Mouse (Mus musculus) spleen, embryonic (tissue): ENCODE results near the gene Zfp365.

Experiments
- CTCF ChIA-PET: fragments of 350-600 bp; sonication (Branson Sonifier 250); formaldehyde crosslinking; loops from one replicate; lab custom pipeline; 2022; lab: Charles Lee

Zfp365 gene

DNA sequence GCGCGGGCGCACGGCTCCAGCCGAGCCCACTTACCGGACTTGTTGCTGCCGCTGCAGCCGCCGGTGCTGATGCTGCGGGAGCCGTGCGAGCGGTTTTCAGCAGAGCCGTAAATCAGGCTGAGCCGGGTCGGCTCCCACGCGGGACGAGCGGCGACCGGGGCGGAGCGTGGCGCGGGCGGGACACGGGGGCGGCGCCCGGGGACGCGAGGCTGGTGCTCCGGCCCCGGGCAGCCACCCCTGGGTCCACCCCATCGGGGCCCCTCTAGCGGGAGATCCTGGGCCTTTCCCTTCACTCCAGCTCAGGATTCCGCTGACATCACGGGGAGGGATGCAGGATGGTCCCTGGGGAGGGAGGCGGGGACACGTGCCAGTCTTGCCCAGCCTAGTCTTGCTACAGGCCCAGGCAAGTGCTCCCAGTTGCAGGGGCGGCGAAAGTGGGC lies at the start of gene Zfp365:
Gene Zfp365, minus strand, starts transcription at position 326 of the 440 bp plus-strand sequence.
- CTCF ChIA-PET = interaction anchor here (0.5 kb wide), 1 partner anchor 73 kb away, joined by 4 read pairs; no protein-coding TSS in a partner anchor

DNA sequence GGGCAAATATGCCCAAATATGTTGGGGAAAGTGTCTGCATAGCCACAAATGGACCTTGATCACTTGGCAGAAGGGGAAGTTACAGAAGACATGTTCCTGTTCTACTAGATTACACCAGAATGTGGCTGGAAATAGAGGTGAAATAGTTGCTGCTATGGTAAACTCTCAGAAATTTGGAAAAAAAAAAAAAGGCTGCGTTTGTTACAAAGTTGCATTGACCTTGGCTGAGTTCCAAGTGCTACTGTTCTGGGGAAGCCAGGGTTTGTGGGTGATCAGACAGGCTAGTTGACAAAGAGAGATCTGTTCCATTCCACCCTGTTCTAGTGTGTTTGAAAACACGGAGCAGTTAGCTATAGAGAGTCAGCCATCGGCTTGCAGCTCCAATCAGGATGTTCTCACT lies 47.5 kb upstream of the Zfp365 start:
- CTCF ChIA-PET = no interaction called here

DNA sequence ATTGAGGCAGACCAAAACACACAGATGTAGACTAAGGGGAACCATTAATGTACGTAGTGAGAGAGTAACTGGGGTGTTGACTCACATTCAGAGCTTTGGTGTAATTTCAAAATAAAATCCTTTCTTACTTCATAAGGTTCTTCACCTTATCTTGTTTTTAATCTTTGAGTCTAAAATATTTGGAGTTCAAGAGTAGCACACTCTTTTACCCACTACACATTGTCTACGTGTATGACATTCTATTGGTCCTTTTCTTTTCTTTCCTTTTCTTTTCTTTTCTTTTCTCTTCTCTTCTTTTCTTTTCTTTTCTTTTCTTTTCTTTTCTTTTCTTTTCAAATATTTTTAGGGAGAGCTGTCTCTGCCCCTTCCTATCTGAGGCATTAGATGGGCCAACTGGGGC lies 43.5 kb upstream of the Zfp365 start:
- CTCF ChIA-PET = no interaction called here

DNA sequence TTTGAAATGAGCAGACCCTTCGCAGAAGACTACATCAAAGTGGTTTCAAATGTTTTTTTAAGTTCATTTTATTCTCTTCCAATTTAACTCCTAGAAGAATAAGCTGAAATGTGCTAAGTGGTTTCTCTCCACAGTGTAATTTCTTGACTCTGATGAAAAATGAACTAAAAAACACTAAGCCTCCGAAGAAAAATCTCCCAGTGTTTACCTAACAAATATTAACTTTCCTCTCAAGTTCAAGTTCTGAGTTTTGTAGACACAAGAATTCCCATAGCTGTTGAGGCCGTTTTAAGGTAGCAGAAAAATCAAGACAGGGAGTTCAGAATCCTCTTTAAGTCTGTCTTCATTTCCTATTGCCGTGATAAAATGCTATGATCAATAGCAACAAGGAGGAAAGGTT lies 39.2 kb upstream of the Zfp365 start:
- CTCF ChIA-PET = no interaction called here

GRCm38 (mm10) chr10:67950059-67950748 lies 37.7 kb upstream of the Zfp365 start:
- CTCF ChIA-PET = no interaction called here

DNA sequence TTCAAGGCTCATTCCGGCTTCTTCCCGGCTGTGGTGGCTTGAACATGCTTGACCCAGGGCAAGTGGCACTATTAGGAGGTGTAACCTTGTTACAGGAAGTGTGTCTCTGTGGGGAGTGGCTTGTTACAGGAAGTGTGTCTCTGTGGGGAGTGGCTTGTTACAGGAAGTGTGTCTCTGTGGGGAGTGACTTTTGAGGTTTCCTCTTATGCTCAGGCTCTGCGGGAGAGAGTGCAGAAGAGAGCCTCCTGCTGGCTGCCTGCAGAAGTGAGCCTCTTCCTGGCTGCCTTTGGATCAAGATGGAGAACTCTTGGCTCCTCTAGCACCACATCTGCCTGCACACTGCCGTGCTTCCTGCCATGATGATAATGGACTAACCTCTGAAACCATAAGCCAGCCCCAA lies 31.1 kb upstream of the Zfp365 start:
- CTCF ChIA-PET = no interaction called here

GRCm38 (mm10) chr10:67939546-67939945 lies 27.1 kb upstream of the Zfp365 start:
- CTCF ChIA-PET = interaction anchor here (0.6 kb wide), 1 partner anchor 62 kb away, joined by 3 read pairs; no protein-coding TSS in a partner anchor

GRCm38 (mm10) chr10:67937775-67938174 lies 25.3 kb upstream of the Zfp365 start:
- CTCF ChIA-PET = no interaction called here

- CTCF ChIA-PET = interaction anchor here (0.7 kb wide), 1 partner anchor 99 kb away, joined by 3 read pairs; no protein-coding TSS in a partner anchor
Measured at GRCm38 (mm10) chr10:67936944-67937343, 24.5 kb upstream of the Zfp365 start.

DNA sequence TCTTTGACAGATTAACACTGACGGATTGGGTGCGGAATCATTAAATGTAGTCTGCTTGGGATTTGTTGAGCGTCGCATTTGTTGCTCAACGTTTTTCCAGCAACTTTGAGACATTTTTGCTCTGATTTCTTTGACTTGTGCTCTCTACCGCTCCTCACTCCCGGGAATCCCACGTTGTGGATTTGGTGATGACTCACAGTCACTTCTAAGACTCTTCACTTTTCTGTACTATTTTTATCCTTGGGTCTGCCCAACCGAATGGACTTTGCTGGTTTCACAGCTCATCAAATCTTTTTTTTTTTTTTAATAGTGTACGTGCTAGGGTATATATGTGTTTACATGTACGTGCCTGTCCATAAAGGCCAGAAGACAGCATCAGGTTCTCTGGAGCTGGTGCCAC lies 20.3 kb upstream of the Zfp365 start:
- CTCF ChIA-PET = no interaction called here

DNA sequence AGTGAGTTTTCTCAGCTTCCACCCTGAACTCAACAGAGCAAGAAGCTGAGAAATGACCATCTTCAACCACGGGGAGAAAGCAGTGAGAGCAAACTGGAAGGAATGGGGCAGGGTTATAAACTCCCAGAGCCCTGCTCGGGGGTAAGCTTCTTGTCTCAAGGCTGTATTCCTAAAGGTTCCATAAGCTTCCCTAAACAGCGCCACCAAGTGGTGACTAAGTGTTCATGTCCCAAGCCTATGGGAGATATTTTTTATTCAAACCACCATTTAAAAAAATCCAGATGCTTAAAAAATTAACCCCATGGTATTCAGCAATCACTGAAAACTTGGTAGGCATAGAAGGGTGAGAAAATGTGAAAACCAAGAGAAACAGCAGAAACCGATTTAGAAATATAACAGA lies 18.9 kb upstream of the Zfp365 start:
- CTCF ChIA-PET = no interaction called here

DNA sequence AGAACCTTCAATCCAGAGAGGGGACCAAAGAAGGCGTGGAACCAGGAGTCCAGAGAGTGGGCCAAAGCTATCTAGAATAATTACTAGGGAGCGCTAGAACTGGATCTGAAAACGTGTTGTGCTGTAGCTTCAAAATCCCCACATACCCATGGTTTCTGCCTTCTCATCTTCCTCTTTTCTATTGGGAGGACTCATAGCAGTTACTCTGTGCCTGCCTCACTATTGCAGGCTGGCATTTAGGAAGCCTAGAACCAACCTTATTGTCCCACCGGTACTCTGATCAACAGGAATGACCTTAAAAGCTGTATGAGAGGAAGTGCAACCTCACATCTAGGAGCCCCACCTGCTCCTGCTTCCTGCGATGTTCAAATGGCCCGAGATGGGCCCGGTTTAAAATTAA lies 16.1 kb upstream of the Zfp365 start:
- CTCF ChIA-PET = no interaction called here

- CTCF ChIA-PET = no interaction called here
Measured at GRCm38 (mm10) chr10:67927718-67928455, 15.4 kb upstream of the Zfp365 start.

DNA sequence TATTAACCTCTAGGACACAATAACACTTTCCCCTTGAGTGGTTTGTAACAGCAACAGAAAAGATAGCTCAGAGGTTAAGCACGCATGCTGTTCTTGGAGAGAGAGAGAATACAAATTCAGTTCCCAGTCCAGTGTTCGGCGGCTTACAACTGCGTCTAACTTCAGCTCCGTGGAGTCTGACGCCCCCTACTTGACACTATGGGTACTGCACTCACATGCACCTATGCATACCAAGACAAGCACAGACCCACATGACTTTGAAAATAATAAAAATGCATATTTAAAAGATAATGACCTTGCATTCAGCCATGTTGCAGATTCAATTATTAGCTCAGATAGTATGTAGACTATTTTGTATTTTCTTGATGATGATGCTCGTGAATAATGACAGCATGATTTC lies 11.6 kb upstream of the Zfp365 start:
- CTCF ChIA-PET = interaction anchor here (0.7 kb wide), 1 partner anchor 386 kb away, joined by 5 read pairs; no protein-coding TSS in a partner anchor

- CTCF ChIA-PET = no interaction called here
Measured at GRCm38 (mm10) chr10:67921777-67922176, 9.3 kb upstream of the Zfp365 start.

DNA sequence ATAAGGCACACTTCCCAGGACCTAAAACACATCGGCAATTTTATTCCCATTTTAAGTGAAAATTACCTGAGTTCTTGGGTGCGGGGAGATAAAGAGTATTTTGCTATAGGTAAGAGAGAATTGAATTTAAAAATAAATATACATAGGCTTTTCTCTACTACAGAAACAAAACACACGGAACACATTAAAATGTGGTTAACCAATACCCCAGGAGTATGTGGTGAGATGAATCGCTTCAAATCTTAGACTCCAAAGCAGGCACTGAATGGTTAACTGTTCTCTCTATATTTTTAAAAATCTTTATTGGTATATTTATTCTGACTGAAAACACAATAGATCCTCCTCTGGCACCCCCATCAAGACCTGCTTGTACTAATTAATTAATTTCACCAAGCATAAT lies 7.2 kb upstream of the Zfp365 start:
- CTCF ChIA-PET = no interaction called here

DNA sequence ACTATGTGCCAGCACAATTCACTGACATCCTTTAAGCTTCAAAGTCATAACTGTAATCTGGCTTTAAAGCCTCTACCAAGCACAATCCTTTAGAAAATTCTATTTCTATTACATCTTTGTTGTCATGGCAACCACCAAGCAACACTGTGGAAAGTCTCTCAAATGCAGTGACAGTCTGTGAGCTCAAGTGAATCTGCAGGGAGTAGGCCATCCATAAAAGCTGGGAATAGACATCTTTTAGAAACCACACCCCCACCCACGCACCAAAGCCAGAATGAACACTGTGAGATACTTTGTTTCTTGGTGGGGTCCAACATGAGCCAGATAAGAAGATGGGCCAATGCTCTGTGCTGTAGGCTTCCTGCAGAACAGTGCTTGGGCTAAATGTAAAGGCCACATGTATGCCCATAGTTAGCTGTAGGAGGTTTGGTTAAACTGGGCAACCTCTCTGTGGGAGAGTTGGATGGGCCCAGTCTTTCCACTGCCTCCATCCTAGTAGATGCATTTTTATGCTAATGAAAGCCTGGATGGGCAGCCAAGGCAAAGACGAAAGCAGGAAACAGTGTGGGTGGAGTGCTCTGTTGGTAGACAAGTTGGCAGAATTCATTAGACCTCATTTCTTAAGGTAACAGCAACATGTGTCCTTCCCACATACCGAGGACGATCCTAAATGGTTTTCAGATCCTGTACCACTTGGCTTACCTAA lies 5.9 kb upstream of the Zfp365 start:
- CTCF ChIA-PET = no interaction called here

- CTCF ChIA-PET = no interaction called here
Measured at GRCm38 (mm10) chr10:67917356-67917755, 4.9 kb upstream of the Zfp365 start.

GRCm38 (mm10) chr10:67911447-67912336 lies 770 bp downstream of the Zfp365 start:
- CTCF ChIA-PET = interaction anchor here (0.5 kb wide), 1 partner anchor 72 kb away, joined by 4 read pairs; no protein-coding TSS in a partner anchor

DNA sequence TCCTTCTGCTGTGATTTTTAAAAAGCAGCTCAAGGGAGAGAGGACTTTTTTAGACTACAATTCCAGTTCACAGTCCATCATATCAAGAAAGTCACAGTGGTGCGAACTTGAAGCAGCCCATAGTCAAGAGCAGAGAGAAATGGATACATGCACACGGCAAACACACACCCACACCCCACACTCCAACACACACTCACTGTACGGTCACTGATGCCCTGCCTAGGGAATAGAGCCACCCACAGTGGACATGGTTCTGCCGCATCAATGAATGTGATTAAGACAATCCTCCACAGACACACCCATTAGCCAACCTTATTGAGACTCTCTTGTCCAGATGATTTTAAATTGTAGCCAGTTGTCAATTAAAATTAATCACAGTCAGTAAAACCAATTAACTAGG lies 4.5 kb downstream of the Zfp365 start:
- CTCF ChIA-PET = no interaction called here

DNA sequence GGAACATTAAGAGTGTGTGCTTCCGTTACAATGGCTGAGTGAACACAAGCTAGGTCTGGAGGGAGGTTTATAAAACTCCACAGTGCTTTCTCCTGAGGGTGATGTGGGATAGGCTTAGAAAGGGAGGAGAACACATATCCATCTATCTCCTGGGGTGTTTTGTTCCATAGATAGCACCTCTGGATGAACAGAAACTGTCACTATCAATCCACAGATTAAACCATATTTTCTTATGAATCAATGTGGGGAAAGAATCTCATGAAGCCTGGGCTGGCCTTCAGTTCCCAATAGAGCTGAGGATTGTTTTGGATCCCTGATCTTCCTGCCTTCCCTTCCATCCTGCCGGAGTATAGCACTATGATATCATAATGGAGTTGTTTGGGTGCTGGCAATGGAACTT lies 5.5 kb downstream of the Zfp365 start:
- CTCF ChIA-PET = no interaction called here
